Mouse (Mus musculus) forebrain, postnatal 0 days (tissue): ENCODE data around the gene Orai3. TPM values are rescaled to one million over a fixed set of nuclear protein-coding genes. Genes with fewer than 3 reads are reported as not detected.
A peak's percentile ranks its signal among the peaks of the same experiment; 100 is the strongest.

Experiments
- ATAC-seq: fragments of 200-750 bp; cut with Nextera tagmentation; 2 replicates; pipeline ENCODE4 v1.8.0; 2017; ENCODE audit warnings: mild to moderate bottlenecking, moderate library complexity
- DNase-seq: peaks from one replicate; pipeline ENCODE4 v3.0.0-alpha.2; 2015
- H3K27ac ChIP-seq: fragments of 300-500 bp; sonication (generic); 2 replicates; pipeline ENCODE4 v1.5.1; 2014; ENCODE audit warnings: low read depth, mild to moderate bottlenecking, antibody characterized with exemption, low read length, moderate library complexity, mixed read lengths
- H3K27me3 ChIP-seq: fragments of 300-500 bp; sonication (generic); 2 replicates; pipeline ENCODE4 v1.6.1; 2014; ENCODE audit warnings: mild to moderate bottlenecking, low read length, mixed read lengths; ENCODE audit not compliant: insufficient read depth
- H3K36me3 ChIP-seq: fragments of 300-500 bp; sonication (generic); 2 replicates; pipeline ENCODE4 v1.6.1; 2014; ENCODE audit warnings: mild to moderate bottlenecking, moderate library complexity; ENCODE audit not compliant: insufficient read depth
- H3K4me1 ChIP-seq: fragments of 300-500 bp; sonication (generic); 2 replicates; pipeline ENCODE4 v1.6.1; 2014; ENCODE audit warnings: antibody characterized with exemption; ENCODE audit not compliant: insufficient read depth
- H3K4me2 ChIP-seq: fragments of 300-500 bp; sonication (generic); 2 replicates; pipeline ENCODE4 v1.6.1; 2014; ENCODE audit warnings: low read depth, mild to moderate bottlenecking, moderate library complexity
- H3K4me3 ChIP-seq: fragments of 300-500 bp; sonication (generic); 2 replicates; pipeline ENCODE4 v1.5.1; 2014; ENCODE audit warnings: low read depth, low read length, mixed read lengths
- H3K9ac ChIP-seq: fragments of 300-500 bp; sonication (generic); 2 replicates; pipeline ENCODE4 v1.6.1; 2014; ENCODE audit warnings: mild to moderate bottlenecking
- H3K9me3 ChIP-seq: fragments of 300-500 bp; sonication (generic); 2 replicates; pipeline ENCODE4 v1.6.1; 2016; ENCODE audit warnings: low read length
- CTCF ChIP-seq: sonication (generic); IDR thresholded peaks from 2 replicates; pipeline ENCODE4 v1.5.1; 2016; ENCODE audit warnings: antibody characterized with exemption, control low read depth, low read depth
- WGBS: fragments of 180-500 bp; shearing (Covaris S2); extraction: QIAGEN DNeasy Blood & Tissue Kit; methylation state at CpG from one replicate; pipeline ENCODE4 v1.1.7; 2014; 5-methylcytosine and 5-hydroxymethylcytosine counted together
- polyA plus RNA-seq: library from polyadenylated mRNA; unstranded; fragments of >200 nt; fragmentation: Nextera tagmentation; extraction: Ambion mirVana; gene quantifications from 2 replicates; pipeline ENCODE4 v1.2.1, GENCODE M21; 2015
- total RNA-seq: library from RNA; depleted of rRNA; stranded (reverse); fragments of >200 nt; gene quantifications from 2 replicates; pipeline ENCODE4 v1.2.3, GENCODE M21; 2014; rRNA removed

The Orai3 gene
- total and polyA plus RNA-seq, 2 experiments from 2014 or later: 13.4 to 19.0 TPM

- 0 out of 2 replicates have a peak, but pooled peaks cover 8% of the 10 kb centered on the region for H3K4me1 ChIP-seq
- H3K36me3 ChIP-seq: no peaks in the 10 kb centered on the region
- peak within 1 kb of the TSS; percentile 70 for H3K4me2 ChIP-seq
- H3K4me3 ChIP-seq: peak within 1 kb of the TSS; percentile 74
- DNase-seq (peak; percentile 86), ATAC-seq (peak; percentile 91)
- peak within 1 kb of the TSS; percentile 83 for H3K9ac ChIP-seq
- no peak; the same call in 1 of the 2 replicates for TF ChIP-seq CTCF
- H3K27me3 ChIP-seq: no peaks in the 10 kb centered on the region
- H3K27ac ChIP-seq: peak within 1 kb of the TSS; percentile 86
- H3K9me3 ChIP-seq: no peaks in the 10 kb centered on the region
- WGBS: 4% methylated on average over 29 of the region's 38 CpGs
These were observed 54.7 kb downstream of the Orai3 start, which contains the start of the genes Stx4a and Stx1b for GRCm38 (mm10) chr7:127824176-127824871. Gene Stx4a, plus strand, starts transcription at chr7:127824294. Gene Stx1b, minus strand, starts transcription at chr7:127824549.

Other genes with a start within 250 kb of the Orai3 start
- 2.4 and 2.8 TPM in 2 replicates for gene Tmem265, start 208.4 kb upstream of the Orai3 start, total RNA-seq
- 3.8 and 7.7 TPM in 2 replicates for gene Tmem265, start 208.4 kb upstream of the Orai3 start, polyA plus RNA-seq
- gene Phkg2, start 196.5 kb upstream of the Orai3 start, total RNA-seq: 45.7 and 62.4 TPM in 2 replicates
- 53.4 and 53.8 TPM in 2 replicates for gene Phkg2, start 196.5 kb upstream of the Orai3 start, polyA plus RNA-seq
- 9.0 and 11.0 TPM in 2 replicates for gene Ccdc189, start 181.2 kb upstream of the Orai3 start, total RNA-seq
- gene Ccdc189, start 181.2 kb upstream of the Orai3 start, polyA plus RNA-seq: 10.1 and 16.0 TPM in 2 replicates
- gene Rnf40, start 181.0 kb upstream of the Orai3 start, total RNA-seq: 49.8 and 60.1 TPM in 2 replicates
- 34.5 and 37.8 TPM in 2 replicates for gene Rnf40, start 181.0 kb upstream of the Orai3 start, polyA plus RNA-seq
- gene Zfp629, start 154.0 kb upstream of the Orai3 start, total RNA-seq: 27.6 and 35.7 TPM in 2 replicates
- 9.6 and 10.5 TPM in 2 replicates for gene Zfp629, start 154.0 kb upstream of the Orai3 start, polyA plus RNA-seq
- 93.1 and 102 TPM in 2 replicates for gene Bcl7c, start 60.9 kb upstream of the Orai3 start, total RNA-seq
- 43.9 and 47.5 TPM in 2 replicates for gene Bcl7c, start 60.9 kb upstream of the Orai3 start, polyA plus RNA-seq
- 6.5 and 6.6 TPM in 2 replicates for gene Ctf1, start 57.1 kb upstream of the Orai3 start, total RNA-seq
- gene Ctf1, start 57.1 kb upstream of the Orai3 start, polyA plus RNA-seq: 3.8 and 4.3 TPM in 2 replicates
- gene Ctf2, start 37.6 kb upstream of the Orai3 start, total RNA-seq: not detected in 2 replicates
- gene Ctf2, start 37.6 kb upstream of the Orai3 start, polyA plus RNA-seq: not detected in 2 replicates
- gene Fbxl19, start 25.3 kb upstream of the Orai3 start, total RNA-seq: 162 and 178 TPM in 2 replicates
- 6.9 and 7.9 TPM in 2 replicates for gene Fbxl19, start 25.3 kb upstream of the Orai3 start, polyA plus RNA-seq
- gene Setd1a, start 6.9 kb downstream of the Orai3 start, total RNA-seq: 18.2 and 20.7 TPM in 2 replicates
- gene Setd1a, start 6.9 kb downstream of the Orai3 start, polyA plus RNA-seq: 13.2 and 13.7 TPM in 2 replicates
- 0.05 TPM in 1 of 2 replicates, not detected in the other for gene Gm49388, start 15.8 kb downstream of the Orai3 start, total RNA-seq
- gene Gm49388, start 15.8 kb downstream of the Orai3 start, polyA plus RNA-seq: not detected in 2 replicates
- 7.1 and 8.4 TPM in 2 replicates for gene Hsd3b7, start 30.8 kb downstream of the Orai3 start, total RNA-seq
- gene Hsd3b7, start 30.8 kb downstream of the Orai3 start, polyA plus RNA-seq: 8.4 and 8.7 TPM in 2 replicates
- gene Stx4a, start 54.5 kb downstream of the Orai3 start, total RNA-seq: 7.5 and 9.2 TPM in 2 replicates
- 18.8 and 20.4 TPM in 2 replicates for gene Stx4a, start 54.5 kb downstream of the Orai3 start, polyA plus RNA-seq
- gene Stx1b, start 54.7 kb downstream of the Orai3 start, total RNA-seq: 37.9 and 51.3 TPM in 2 replicates
- gene Stx1b, start 54.7 kb downstream of the Orai3 start, polyA plus RNA-seq: 38.5 and 58.4 TPM in 2 replicates
- gene Zfp646, start 106.4 kb downstream of the Orai3 start, total RNA-seq: 31.2 and 37.7 TPM in 2 replicates
- 3.8 and 4.2 TPM in 2 replicates for gene Zfp646, start 106.4 kb downstream of the Orai3 start, polyA plus RNA-seq
- 16.0 and 25.1 TPM in 2 replicates for gene Zfp668, start 107.0 kb downstream of the Orai3 start, total RNA-seq
- gene Zfp668, start 107.0 kb downstream of the Orai3 start, polyA plus RNA-seq: 23.7 and 34.2 TPM in 2 replicates
- gene Prss53, start 121.2 kb downstream of the Orai3 start, total RNA-seq: 0.62 and 0.81 TPM in 2 replicates
- 0.24 and 0.69 TPM in 2 replicates for gene Prss53, start 121.2 kb downstream of the Orai3 start, polyA plus RNA-seq
- gene Gm21974, start 125.6 kb downstream of the Orai3 start, total RNA-seq: not detected in 2 replicates
- gene Gm21974, start 125.6 kb downstream of the Orai3 start, polyA plus RNA-seq: not detected in 2 replicates
- 17.2 and 28.0 TPM in 2 replicates for gene Vkorc1, start 125.8 kb downstream of the Orai3 start, total RNA-seq
- 69.4 and 73.0 TPM in 2 replicates for gene Vkorc1, start 125.8 kb downstream of the Orai3 start, polyA plus RNA-seq
- gene Bckdk, start 134.3 kb downstream of the Orai3 start, total RNA-seq: 43.0 and 56.2 TPM in 2 replicates
- gene Bckdk, start 134.3 kb downstream of the Orai3 start, polyA plus RNA-seq: 66.8 and 69.3 TPM in 2 replicates
- gene Kat8, start 142.7 kb downstream of the Orai3 start, total RNA-seq: 30.6 and 41.1 TPM in 2 replicates
- gene Kat8, start 142.7 kb downstream of the Orai3 start, polyA plus RNA-seq: 34.8 and 37.0 TPM in 2 replicates
- 0.38 and 1.1 TPM in 2 replicates for gene Prss8, start 160.3 kb downstream of the Orai3 start, total RNA-seq
- 0.92 and 1.5 TPM in 2 replicates for gene Prss8, start 160.3 kb downstream of the Orai3 start, polyA plus RNA-seq
- gene Prss36, start 176.9 kb downstream of the Orai3 start, total RNA-seq: 6.4 and 18.4 TPM in 2 replicates
- gene Prss36, start 176.9 kb downstream of the Orai3 start, polyA plus RNA-seq: 15.6 and 18.3 TPM in 2 replicates
- gene Fus, start 197.6 kb downstream of the Orai3 start, total RNA-seq: 30.2 and 51.0 TPM in 2 replicates
- gene Fus, start 197.6 kb downstream of the Orai3 start, polyA plus RNA-seq: 221 and 323 TPM in 2 replicates
- gene Pycard, start 224.1 kb downstream of the Orai3 start, total RNA-seq: 8.1 and 12.1 TPM in 2 replicates
- gene Pycard, start 224.1 kb downstream of the Orai3 start, polyA plus RNA-seq: 7.4 and 8.5 TPM in 2 replicates
- 0.15 and 0.43 TPM in 2 replicates for gene Trim72, start 234.1 kb downstream of the Orai3 start, total RNA-seq
- not detected in 2 replicates for gene Trim72, start 234.1 kb downstream of the Orai3 start, polyA plus RNA-seq